Mouse (Mus musculus) layer of hippocampus, adult 18-20 months (tissue): ENCODE data around the gene Rnf8. TPM values are rescaled to one million over a fixed set of nuclear protein-coding genes. Genes with fewer than 3 reads are reported as not detected.

Experiments
- DNase-seq, 2 experiments: peaks; one replicate each; pipeline ENCODE4 v3.0.0; 2022; ENCODE audit warnings: low spot score in 2 of 2
- microRNA-seq, 2 experiments: library from miRNA; unstranded; fragments of <30 nt; microRNA quantifications; one replicate each; pipeline ENCODE4 v1.2.0; 2021
- total RNA-seq, 2 experiments: library from RNA; stranded (reverse); gene quantifications; 2 replicates each; pipeline ENCODE4 v1.2.3; 2021

Rnf8 gene
- total RNA-seq, 2 experiments from 2014 or later = 46.2 to 47.2 TPM

DNA sequence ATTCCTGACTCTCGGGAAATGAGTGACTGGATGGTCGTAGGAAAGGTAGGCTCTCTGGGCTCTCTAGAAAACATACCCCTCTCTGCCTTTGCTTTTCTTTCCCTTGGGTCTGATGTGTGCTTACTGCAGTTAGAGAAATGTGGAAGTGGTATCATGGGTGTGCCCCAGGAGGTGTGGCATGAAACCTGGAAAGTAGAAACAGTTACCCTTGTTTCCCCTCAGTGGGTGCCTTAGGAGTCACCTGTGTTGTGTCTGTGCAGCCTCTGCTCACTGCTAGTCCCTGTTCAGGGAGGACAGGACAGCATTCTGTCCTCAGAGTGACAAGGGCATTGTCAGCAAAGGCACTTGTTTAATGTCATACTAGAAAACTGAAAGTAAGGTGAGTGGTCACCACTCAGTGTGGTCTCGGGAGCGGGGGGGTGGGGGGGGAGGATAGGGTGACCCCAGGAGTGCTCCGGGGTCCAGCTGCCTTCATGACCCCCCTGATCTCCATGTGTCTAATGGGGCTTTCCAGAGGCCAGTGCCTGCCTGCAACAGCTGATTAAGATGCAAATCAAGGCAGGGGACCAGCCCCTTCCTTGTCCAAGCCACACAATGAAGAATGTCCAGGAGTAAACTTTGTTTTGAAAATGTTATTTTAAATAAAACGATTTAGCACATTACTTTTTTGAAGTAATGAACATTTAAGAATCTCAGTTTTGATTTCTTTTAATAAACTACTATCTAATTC, 64.6 kb downstream of the Rnf8 start:
- DNase-seq = no peak

DNA sequence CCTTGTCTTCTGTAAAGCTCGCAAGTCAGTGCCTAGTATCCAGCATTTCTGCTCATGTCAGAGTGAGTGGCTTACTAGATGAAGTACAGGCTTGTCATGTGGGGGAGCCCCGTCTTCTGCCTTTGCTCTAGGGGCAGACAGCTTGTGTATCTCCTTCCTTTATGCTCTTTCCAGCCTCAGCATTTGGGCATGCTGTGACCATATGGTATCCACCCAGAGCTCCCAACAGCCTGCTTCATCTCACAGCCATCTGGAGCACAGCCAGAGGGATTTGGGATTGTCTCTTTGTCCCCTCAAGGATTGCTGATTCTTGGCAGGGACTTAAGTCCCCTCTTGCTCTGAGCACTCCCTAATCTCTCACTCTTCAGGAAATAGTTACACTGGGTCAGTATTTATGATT, 65.6 kb downstream of the Rnf8 start:
- DNase-seq = peak in 1 of 2 experiments; percentile 60

DNA sequence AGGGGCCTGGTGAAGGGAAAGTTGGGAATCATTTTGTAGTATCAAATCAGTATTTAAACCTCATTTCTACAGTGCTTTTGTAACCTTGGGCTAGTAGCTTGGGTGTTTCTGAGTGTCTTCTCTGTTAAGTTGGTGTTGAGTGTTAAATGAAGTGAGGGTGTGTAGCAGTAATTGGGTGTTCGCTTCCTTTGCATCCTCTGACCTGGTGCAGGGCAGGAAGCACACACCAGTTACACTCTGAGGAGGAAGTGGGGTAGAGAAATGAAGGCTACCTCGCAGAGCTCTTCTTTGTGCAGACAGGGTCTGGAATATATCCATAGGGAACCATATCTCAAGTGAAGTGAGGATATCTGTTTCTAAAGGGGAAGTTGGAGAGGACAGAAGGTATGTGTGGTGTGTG, 66.3 kb downstream of the Rnf8 start:
- DNase-seq = no peak

DNA sequence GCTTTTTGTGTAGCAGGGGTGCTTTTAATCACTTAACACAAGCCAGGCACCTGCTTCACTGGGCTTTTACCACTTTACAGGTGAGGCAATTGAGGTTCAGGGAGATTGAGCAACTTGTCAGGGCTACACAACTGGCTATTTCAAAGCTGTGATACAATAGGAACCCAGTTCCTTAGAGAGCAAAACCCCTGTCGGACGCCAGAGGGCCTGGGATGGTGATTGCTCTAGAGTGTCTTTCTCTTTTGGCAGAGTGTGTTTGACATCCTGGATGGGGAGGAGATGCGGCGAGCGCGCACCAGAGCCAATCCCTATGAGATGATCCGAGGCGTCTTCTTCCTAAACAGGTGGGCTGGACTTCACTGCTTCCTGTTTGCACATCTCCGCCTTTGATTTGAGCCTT, 67.1 kb downstream of the Rnf8 start:
- DNase-seq = no peak

DNA sequence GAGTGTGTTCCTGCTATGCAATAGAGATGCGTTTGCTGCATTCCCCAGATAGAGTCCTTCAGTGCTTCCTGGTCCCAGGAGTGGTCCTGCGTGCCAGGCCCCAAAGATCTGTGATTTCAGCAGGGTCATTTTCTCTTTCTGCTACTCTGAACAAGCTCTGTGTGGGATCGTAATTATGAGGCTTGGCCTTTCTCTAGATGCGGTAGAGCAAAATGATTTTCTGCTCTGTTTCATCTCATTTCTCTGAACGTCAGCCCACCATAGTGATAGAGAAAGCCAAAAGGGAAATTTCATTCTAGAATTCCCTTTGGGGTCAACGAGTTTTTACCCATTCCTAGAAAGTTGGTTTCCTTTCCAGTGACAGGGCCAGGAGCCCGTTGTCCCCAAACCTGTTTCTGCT, 67.7 kb downstream of the Rnf8 start:
- DNase-seq = no peak

DNA sequence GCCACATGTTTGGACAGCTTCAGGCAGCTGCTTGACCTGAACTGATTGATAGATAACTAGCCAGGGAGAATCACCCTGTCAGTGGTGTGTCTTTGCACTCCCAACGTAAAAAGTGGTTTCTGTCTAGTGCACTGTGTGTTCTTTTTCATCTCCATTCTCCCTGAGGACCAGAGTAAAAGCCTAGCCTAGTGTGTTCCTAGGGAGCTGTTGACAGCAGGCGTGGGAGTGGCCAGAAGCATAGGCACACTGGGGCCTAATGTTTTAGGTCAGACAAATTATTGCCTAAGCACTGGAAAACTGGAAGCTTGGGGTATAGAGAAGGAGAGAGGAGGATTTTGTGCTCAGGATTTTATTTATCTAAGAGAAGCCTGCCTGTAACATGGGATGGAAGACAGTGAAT, 68.5 kb downstream of the Rnf8 start:
- DNase-seq = no peak

DNA sequence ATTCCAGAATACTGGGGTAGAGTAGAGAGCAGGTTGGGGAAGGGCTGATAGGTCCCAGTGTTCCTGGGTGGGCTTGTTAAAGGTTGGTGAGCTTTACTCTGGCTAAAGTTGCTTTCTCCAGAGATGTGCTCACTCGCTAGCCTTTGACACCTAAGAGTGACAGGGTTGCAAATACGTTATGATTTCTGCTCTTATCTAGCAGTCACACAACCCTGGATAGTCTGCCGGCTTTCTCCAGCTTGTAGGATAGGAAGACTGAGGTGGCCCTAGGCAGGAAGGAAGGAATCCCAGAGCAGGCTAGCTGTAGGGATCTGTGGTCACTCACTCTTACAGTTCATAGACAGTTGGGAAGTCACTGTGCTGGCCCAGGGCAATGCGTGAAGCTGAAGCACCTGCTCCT, 69.7 kb downstream of the Rnf8 start:
- DNase-seq = no peak

DNA sequence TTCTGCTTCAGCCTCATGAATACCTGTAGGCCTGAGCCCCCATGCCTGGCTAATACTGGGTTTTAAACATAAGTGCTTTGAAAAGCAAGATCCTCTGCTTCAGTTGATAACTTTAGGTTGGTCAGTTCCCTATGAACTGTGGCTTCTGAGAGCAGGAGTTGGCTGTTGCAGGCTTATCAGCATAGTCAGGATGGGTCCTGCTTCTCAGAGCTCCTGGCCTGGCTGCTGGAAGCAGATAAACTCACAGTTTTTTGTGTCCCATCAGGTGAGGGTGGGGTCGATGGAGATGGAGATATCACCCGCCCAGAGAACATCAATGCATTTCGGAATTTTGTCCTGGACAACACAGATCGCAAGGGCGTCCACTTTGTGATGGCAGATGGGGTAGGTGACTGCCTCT, 72.2 kb downstream of the Rnf8 start:
- DNase-seq = no peak

DNA sequence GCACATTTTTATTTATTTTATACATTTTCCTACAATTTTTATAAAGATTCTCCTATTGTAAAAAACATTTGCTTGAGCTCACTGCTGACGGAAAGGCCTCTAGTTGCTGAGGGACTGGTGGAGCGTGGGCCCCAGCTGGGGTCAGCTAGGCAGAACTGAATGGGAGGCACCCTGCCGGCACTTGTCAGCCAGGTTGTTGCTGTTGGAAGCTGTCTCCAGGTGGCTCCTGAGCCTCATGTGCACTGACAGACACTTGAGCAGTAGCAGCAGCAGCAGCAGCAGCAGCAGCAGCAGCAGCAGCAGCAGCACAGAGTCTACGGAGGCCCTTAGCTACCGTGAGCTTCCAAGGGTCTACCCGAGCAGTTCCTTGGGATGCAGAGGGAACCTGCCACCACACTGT, 72.8 kb downstream of the Rnf8 start:
- DNase-seq = no peak

DNA sequence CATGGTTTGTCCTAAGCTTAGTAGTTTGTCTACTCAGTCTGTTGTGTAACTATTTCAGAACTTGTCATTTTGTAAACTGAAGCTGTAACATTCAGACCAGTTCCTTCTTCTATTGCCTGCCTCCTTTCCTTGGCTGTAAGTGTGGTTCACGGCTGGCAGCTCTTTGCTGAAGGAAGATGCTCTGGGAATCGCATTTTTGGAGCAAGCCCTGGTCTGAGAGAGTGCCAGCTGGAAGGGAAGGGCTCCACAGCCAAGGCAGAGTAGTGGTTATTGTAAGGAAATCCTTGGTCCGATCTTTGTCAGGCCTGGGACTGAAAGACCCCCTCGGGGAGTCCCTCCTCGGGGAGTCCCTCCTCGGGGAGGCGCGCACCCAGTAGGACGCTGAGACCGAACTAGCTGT, 74.0 kb downstream of the Rnf8 start:
- DNase-seq = no peak

DNA sequence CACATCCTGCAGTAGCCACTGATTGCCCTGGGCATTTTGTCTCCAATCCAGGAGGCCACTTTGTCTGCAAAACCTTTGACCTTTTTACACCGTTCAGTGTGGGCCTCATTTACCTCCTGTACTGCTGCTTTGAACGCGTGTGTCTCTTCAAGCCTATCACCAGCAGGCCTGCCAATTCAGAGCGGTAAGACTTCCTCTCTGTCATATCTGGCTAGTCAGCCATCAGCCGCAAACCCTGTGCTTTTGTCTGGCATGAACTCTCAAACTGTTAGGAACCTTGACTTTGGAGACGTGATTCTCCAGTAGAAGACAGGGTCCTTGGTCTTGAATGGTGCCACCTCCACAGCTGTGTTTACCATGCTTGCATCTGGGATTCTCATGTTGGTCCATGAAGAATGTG, 75.7 kb downstream of the Rnf8 start:
- no peak for DNase-seq

DNA sequence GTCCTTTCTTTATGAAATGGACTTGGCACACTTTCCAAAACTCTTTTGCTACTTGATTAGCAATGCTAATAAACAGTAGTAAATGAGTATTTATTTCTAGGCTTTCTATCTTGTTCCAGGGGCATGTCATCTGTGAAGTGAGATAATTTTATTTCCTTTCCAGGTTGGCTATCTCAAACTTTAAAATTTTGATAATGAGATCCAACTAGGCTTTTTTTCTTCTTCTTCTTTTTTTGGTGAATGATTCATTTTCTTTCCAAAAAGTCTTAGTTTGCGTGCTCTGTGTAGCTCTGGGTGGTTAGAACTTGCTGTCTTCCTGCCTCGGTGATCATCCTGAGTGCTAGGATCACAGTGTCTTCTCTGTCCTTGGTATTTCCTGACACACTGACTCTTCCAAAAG, 78.2 kb downstream of the Rnf8 start:
- DNase-seq = no peak

DNA sequence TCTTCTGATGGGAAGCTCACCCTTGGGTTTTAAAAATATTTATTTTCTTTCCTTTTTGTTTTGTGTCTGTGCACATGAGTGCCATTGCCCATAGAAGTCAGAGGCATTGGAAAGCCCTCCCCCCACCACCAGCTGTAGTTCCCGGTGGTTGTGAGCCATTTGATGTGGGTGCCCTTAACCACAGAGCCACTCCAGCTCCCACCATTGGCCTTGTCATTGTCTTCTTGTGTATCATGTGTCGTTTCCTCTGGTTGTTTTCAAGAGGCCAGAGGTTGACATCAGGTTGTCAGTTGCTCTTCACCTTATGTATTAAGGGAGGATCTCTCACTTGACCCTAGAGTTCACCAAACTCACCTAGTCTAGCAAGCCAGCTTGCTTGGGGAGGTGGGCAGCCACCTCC, 79.0 kb downstream of the Rnf8 start:
- DNase-seq = no peak

DNA sequence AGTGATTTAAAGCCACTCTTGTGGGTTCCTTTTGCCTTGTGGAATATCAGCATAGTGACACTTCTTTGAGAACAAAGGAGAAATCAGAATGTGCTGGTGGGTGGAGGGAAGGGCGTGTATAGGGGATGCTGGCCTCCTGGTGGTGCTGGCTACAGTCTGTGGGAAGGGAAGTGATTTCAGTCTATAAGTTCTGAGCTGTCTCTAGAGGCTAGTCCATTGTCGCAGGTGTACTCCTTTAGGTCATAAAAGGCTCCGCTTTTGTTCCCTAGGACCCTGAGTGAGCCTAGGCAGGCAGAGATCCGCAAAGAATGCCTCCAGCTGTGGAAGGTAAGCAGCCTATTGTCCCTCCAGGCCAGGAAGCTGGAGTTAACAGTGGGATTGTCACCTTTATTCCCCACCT, 79.9 kb downstream of the Rnf8 start:
- DNase-seq = no peak

Small RNA genes lying within 50 kb of the gene (microRNA-seq; reads per million reads assigned to microRNA genes)
- gene Mir7667 = 0 reads per million in 2 experiments

Other genes with a start within 250 kb of the Rnf8 start
- gene Pim1, start 124.0 kb upstream of the Rnf8 start, total RNA-seq = 1 to 10 TPM; 4.2 to 4.5 TPM
- not detected for gene Gm17657, start 65.2 kb upstream of the Rnf8 start, total RNA-seq
- 10 to 100 TPM; 37.8 to 41.4 TPM for gene Tbc1d22b, start 65.0 kb upstream of the Rnf8 start, total RNA-seq
- gene Tmem217, start 62.4 kb upstream of the Rnf8 start, total RNA-seq = not detected
- 1 to 10 TPM; 3.0 to 3.2 TPM for gene Gm28043, start 86 bp downstream of the Rnf8 start, total RNA-seq
- gene Cmtr1, start 45.8 kb downstream of the Rnf8 start, total RNA-seq = 100 to 1,000 TPM; 125 to 126 TPM
- gene Ccdc167, start 102.3 kb downstream of the Rnf8 start, total RNA-seq = 10 to 100 TPM; 22.6 to 23.4 TPM